Mouse (Mus musculus): Measurements from ENCODE around the gene Ccdc141.

DNA sequence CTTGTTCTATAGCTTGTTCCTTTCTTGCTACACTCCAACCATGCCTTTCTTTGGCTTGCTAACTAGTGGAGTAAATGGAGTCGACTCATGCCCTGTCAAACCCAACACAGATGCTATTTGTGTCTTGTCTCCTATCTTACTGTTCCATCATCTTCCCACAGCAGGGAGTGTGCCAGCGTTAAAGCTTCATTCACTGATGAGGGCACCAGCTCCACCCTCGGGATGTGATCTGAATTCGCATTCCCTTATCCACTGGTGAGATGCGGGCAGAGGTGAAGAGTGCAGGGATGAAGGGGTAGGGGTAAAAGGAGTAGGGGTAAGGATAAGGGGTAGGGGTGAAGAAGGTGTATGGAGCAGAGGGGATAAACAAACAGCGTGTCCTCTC is 12.6 kb upstream of the Ccdc141 start:
- TF ChIP-seq MAFK (IDR thresholded peaks at IDR 0.05; ENCODE audit: insufficient read depth, low read depth, low read length), result no peak
- no peak for TF ChIP-seq HCFC1 (IDR thresholded peaks at IDR 0.05; ENCODE audit: borderline replicate concordance, insufficient read depth, low read length)
- TF ChIP-seq ZNF384 (IDR thresholded peaks at IDR 0.05; ENCODE audit: low read depth, low read length), result no peak
- no peak for TF ChIP-seq CHD2 (IDR thresholded peaks at IDR 0.05; ENCODE audit: low read depth, low read length)
- TF ChIP-seq ZC3H11A (IDR thresholded peaks at IDR 0.05; ENCODE audit: borderline replicate concordance, low read depth, low read length), result no peak

Data from ES-E14 (cell line).